Mouse (Mus musculus) MEL (cell line): Measurements from ENCODE around the gene Mettl23.

Experiments used
- CTCF ChIP-seq, 3 experiments: IDR thresholded peaks in 2 of 3; conservative IDR thresholded peaks in 1 of 3; 2 replicates each; pipeline ENCODE4 v1.5.1; 2011 to 2012; ENCODE audit warnings: low read length in 3 of 3, low read depth in 2 of 3, mild to moderate bottlenecking in 2 of 3, improper control_type of control experiment in 1 of 3, inconsistent platforms in 1 of 3, mixed read lengths in 1 of 3, moderate library complexity in 1 of 3; ENCODE audit not compliant: control insufficient read depth in 1 of 3, insufficient read depth in 1 of 3, poor library complexity in 1 of 3, severe bottlenecking in 1 of 3
- GABPA ChIP-seq: IDR thresholded peaks from 2 replicates; pipeline ENCODE4 v1.6.1; 2012; ENCODE audit warnings: low read depth, mild to moderate bottlenecking, inconsistent platforms, low read length, improper control_type of control experiment, moderate library complexity
- GATA1 ChIP-seq: IDR thresholded peaks from 2 replicates; pipeline ENCODE4 v1.6.1; 2011; ENCODE audit warnings: low read depth, low read length, improper control_type of control experiment
- MEF2A ChIP-seq: IDR thresholded peaks from 2 replicates; pipeline ENCODE4 v1.6.1; 2014; ENCODE audit warnings: low read depth, mild to moderate bottlenecking, inconsistent platforms, low read length, improper control_type of control experiment; ENCODE audit not compliant: poor library complexity, insufficient replicate concordance, severe bottlenecking; ENCODE audit errors: extremely low read depth
- MYC ChIP-seq: IDR thresholded peaks from 2 replicates; pipeline ENCODE4 v1.6.1; 2011; ENCODE audit warnings: low read depth, mild to moderate bottlenecking, low read length, improper control_type of control experiment, moderate library complexity
- POLR2A ChIP-seq, 2 experiments: IDR thresholded peaks; 2 replicates each; pipeline ENCODE4 v1.6.1; 2011 to 2012; ENCODE audit warnings: low read length in 2 of 2, mild to moderate bottlenecking in 2 of 2, control low read depth in 1 of 2, improper control_type of control experiment in 1 of 2, low read depth in 1 of 2, moderate library complexity in 1 of 2; ENCODE audit not compliant: control insufficient read depth in 1 of 2, insufficient read depth in 1 of 2, poor library complexity in 1 of 2
- USF1 ChIP-seq: IDR thresholded peaks from 2 replicates; pipeline ENCODE4 v1.6.1; 2014; ENCODE audit warnings: low read depth, mild to moderate bottlenecking, inconsistent platforms, low read length, improper control_type of control experiment, moderate library complexity
- ZC3H11A ChIP-seq: IDR thresholded peaks from 2 replicates; pipeline ENCODE4 v1.6.1; 2012; ENCODE audit warnings: low read depth, mild to moderate bottlenecking, inconsistent platforms, low read length, improper control_type of control experiment
- ZKSCAN1 ChIP-seq: IDR thresholded peaks from 2 replicates; pipeline ENCODE4 v1.6.1; 2012; ENCODE audit warnings: low read depth, mild to moderate bottlenecking, inconsistent platforms, low read length, improper control_type of control experiment, moderate library complexity

GRCm38 (mm10) chr11:116871538-116871937, 28.5 kb downstream of the Mettl23 start:
- TF ChIP-seq POLR2A (IDR thresholded peaks at IDR 0.05; ENCODE audit: control insufficient read depth in 1 of 2, insufficient read depth in 1 of 2, low read depth in 1 of 2, low read length in 2 of 2, poor library complexity in 1 of 2), result no peak
- no peak for TF ChIP-seq CTCF (IDR thresholded peaks at IDR 0.05 in 2 of 3, conservative IDR thresholded peaks at IDR 0.05 in 1 of 3; ENCODE audit: control insufficient read depth in 1 of 3, insufficient read depth in 1 of 3, low read depth in 2 of 3, low read length in 3 of 3, poor library complexity in 1 of 3, severe bottlenecking in 1 of 3)
- TF ChIP-seq ZC3H11A, result no peak
- TF ChIP-seq USF1, result no peak
- no peak for TF ChIP-seq GABPA
- TF ChIP-seq MEF2A, result no peak
- TF ChIP-seq ZKSCAN1, result no peak
- no peak for TF ChIP-seq GATA1
- no peak for TF ChIP-seq MYC
